Mouse (Mus musculus): Measurements from ENCODE around the gene Rph3al.

DNA sequence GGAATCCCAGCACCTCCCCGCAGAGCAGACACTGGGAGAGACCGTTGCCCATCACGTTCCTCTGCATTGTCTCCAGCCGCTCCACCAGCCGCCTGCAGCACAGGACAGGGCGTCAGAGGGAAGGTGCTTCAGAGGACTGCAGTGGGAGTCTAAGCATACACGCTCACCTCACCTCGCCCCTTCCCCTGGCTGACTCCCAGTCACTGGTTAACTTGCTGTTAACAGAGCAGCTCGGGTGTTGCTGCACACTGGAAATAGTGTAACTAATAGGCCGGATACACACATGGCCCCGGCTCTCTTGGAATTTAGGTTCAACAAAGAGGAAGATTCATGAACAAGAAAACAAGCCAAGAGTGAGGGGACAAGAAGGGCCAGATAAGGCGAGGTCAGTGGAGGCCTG is 31.7 kb downstream of the Rph3al start:
- TF ChIP-seq CTCF (IDR thresholded peaks at IDR 0.05; ENCODE audit: insufficient read depth, low read depth, low read length) (no peak), POLR2A (IDR thresholded peaks at IDR 0.05; ENCODE audit: insufficient read depth, low read depth, low read length) (no peak)
